Mouse (Mus musculus) brain, embryonic 18.5 days (tissue): Measurements from ENCODE around the gene Zfp600.
"Not testable (repeated sequence)": the region's sequence is repeated elsewhere in the genome, so short reads cannot be mapped to it uniquely, and the experiment has no call there.

Experiments
- DNase-seq: peaks from one replicate; pipeline ENCODE4 v3.0.0-alpha.2; 2012; ENCODE audit warnings: low read depth, low spot score

Zfp600 gene

DNA sequence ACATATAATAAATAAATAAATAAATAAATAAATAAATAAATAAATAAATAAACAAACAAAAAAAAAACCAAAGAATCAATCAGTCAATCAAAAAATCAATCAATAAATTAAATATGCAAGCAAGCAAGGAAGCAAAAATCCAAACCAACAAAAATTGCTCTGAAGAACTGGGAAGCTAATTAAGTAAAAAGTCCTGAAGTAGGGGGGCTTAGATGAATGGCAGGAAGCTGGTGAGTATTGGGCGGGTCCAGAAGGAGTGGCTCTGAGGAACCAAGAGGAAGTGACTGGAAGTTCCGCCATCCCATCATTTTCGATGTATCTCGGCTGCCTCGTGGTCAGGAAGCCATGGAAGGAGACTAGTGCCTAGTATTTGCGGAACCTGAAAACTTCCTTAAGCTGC is at the start of gene Zfp600:
Gene Zfp600 (plus strand): TSS at position 301 of the 400 bp plus-strand sequence.
- DNase-seq = not testable (repeated sequence)

DNA sequence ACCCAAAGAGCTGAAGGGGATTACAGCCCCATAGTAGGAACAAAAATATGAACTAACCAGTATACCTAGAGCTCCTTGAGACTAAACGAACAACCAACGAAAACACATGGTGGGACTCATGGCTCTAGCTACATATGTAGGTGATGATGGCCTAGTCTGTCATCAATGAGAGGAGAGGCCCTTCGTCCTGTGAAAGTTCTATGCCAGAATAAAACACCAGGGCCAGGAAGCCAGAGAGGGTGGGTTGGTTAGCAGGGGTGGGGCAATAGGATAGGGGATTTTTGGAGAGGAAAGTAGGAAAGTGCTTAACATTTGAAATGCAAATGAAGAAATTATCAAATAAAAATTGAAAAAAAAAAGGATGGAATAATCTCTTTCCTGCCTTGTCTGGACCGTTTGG is 6.3 kb downstream of the Zfp600 start:
- not testable (repeated sequence) for DNase-seq

DNA sequence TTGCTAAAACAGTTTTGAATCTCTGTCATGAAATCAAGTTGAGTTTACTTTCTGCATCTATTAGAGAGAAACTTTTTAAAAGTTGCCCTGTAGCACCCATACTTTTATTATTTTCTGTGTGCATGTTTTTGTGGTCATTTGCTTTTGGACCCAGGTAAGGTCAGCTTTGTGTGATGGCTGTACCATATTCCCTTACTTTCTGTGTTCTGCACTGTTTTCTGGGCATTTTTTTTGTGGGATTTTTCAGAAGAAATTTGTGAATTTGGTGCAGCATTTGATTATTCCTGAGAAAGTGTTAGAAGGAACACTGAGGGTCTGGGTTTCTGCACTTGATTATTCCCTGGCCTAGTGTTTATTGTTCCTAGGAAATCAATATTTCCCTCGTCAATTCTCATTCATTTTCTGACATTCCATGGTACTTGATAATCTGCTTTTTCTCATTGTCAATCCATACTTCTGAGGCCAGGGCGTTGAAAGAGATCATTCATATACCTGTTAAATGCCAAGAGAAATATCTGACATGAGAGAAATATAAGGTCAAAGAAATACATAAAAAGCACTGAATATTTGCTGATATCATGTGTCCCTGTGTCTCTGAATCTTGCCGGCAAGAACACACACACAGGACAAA is 10.7 kb downstream of the Zfp600 start:
- not testable (repeated sequence) for DNase-seq

DNA sequence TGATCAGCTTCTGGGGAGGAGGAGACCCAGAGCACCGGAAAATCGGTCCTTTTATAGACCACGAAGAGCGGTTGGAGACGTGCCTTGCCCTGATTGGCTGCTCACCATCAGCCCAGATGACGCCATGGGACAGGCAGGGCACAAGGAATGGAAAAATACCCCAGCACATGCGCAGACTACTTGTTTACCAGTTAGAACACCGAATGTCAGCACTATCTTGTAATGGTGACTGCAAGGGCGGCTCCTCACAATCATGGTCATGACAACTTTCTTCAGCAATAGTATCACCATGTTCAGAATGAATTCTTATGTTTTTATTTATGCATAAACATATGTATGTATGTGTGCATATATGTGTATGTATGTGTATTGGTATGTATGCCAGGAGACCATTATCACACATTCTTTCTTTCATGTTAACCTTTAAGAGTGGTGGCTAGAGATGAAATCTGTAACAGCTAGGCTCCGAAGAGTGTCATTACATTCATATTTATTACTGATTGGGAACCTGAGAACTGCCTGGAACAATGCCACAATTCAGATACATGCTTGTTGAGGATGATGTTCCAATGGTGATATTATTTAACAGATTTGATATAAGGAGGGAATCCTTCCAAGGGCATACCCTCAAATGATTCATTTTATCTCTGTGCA is 11.4 kb downstream of the Zfp600 start:
- not testable (repeated sequence) for DNase-seq

DNA sequence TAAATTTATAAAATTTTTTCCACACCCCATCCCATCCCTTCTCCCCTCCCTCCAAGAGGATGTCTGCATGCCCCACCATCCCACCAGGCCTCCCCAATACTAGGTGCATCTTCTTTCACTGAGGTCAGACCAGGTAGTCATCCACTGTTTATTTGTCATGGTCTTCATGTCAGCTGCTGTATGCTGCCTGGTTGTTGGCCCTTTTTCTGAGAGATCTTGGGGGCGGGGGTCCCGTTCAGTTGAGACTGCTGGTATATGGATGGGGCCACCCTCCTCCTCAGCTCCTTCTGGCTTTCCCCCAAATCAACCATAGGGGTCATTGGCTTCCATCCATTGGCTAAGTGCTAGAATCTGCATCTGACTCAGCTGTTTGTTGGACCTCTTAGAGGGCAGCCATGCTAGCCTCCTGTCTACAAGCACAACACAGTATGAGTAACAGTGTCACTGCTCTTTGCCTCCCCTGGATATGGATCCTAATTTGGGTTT is 12.1 kb downstream of the Zfp600 start:
- not testable (repeated sequence) for DNase-seq

DNA sequence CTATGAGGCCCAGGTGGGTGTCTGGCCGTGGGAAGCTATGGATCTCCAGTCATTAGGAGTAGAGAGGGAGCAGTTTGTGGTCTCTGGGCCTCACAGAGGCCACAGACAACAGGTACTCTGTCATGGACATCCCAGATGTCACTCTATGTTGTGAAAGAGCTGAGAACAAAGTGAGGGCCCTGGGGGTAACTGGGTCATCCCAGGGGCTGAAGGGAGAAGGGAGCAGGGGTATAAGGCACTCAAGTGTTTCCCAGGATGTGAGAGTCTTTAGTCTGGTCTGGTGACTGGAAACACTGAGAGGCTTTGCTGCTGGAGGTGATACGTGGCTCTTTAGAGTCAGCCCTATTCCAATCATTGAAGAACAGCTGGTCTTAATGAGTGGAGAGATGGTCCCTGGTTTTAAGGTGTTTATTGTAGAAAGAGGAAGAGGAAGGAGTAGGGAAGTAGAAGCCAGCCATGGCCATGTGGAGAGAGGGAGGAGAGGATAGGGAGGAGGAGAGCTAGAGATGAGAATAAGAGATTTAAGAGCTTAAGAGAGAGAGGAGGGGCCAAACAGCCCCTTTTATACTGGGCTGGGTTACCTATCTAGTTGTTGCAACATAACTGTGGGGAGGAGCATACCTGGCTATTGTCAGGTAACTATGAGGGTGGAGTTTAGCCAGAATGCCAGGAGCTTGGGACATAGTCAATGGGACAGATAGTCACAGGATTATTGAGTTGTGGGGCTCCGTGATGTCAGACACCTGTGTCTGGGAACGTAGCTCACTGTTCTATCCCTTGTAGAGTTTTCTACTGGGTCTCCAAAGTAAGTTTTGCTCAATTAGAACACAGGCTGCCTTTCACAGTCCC is 17.0 kb downstream of the Zfp600 start:
- DNase-seq = not testable (repeated sequence)

DNA sequence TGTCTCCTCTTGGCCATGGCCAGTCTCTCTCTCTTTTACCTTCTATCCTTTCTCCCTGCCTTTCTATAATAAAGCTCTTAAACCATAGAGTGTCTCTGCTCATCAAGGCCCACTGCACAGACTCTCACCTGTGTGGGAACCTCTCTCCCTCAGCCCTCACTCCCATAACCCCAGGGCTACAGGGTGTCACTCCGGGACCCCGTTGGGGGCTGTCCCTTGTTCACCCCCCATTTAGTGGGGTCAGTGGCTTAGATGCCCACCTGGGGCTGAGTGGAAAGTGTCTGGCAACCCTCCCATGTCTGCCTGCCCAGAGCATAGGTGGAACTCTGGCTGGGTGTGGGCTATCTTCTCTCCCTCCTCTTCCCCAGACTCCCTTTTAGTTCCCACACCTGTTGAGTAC is 47.7 kb downstream of the Zfp600 start:
- not testable (repeated sequence) for DNase-seq

DNA sequence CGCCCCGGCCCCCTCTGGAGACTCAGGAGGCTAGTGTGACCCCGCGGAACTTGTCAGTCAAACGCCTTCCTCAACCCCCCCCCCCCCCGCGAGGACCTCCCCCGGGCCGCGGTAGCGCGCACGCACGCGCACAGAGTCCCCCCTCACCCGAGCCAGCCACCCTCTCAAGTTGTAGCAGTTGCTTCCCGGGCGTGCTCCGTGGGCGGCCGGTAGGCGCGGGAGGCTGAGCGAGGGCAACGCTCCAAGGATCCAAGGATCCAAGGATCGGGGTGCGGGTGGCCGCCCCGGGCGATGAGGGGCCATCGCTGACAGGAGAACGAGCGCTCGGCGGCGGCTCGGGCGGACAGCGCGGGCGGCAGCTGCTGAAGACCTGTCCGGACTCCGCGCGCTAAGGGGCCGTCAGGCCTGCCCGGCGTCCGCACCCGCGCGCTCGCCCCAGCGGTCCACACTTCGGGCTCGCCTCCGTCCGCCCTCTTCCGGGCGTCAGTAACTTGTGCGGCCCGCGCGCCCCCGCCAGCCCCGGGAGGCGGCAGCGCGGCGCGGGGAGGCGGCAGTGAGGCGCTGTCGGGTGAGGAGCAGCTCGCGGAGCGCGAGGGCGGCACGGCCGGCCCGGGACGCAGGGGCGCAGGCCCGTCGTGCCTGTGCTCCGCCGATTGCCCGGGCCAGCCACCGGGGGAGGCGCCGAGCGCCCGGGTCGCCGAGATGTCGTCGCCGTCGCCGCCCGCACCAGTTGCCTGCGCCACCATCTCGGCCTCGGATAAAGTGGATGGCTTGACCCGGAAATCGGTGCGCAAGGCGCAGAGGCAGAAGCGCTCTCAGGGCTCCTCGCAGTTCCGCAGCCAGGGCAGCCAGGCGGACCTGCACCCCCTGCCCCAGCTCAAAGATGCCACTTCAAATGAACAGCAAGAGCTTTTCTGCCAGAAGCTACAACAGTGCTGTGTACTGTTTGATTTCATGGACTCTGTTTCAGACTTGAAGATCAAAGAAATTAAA is 82.9 kb downstream of the Zfp600 start:
- DNase-seq = not testable (repeated sequence)

DNA sequence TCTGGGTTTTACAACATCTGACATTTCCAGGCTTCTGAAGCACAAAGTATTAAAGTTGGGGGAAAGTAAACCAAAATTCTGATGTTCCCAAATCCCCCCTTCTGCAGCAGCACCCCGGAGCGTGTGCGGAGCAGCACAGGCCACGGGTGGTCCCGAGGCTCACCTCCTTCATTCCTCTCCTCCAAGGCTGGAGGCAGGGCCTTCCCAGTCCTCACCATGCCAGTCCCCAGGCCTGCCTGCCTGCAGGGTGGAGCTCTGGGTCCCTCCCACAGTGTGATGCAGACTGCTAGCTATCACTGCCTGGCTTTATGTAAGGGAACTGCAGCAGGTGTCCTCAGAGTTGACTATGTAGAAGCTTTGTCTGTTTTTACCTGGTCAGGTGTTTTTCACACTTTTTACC is 85.5 kb downstream of the Zfp600 start:
- not testable (repeated sequence) for DNase-seq
